Mouse (Mus musculus) midbrain, embryonic 13.5 days (tissue): ENCODE measurements at regions not wholly inside any gene's neighbourhood (a gene's known extent, or its start where the extent isn't known, plus 50 kb on each side); places are given as distances from the start of the nearest gene placed in this dataset.

Source experiments
- ATAC-seq: fragments of 200-750 bp; cut with Nextera tagmentation; 2 replicates; pipeline ENCODE4 v1.8.0; 2017; ENCODE audit warnings: mild to moderate bottlenecking, moderate TSS enrichment, moderate library complexity
- H3K27ac ChIP-seq: fragments of 300-500 bp; sonication (generic); 2 replicates; pipeline ENCODE4 v1.5.1; 2015; ENCODE audit warnings: inconsistent platforms, mild to moderate bottlenecking, moderate library complexity
- H3K27me3 ChIP-seq: fragments of 300-500 bp; sonication (generic); 2 replicates; pipeline ENCODE4 v1.6.1; 2015; ENCODE audit warnings: mild to moderate bottlenecking, inconsistent platforms
- H3K36me3 ChIP-seq: fragments of 300-500 bp; sonication (generic); 2 replicates; pipeline ENCODE4 v1.6.1; 2015; ENCODE audit warnings: mild to moderate bottlenecking, inconsistent platforms
- H3K4me1 ChIP-seq: fragments of 300-500 bp; sonication (generic); replicated peaks from 2 replicates; pipeline ENCODE4 v1.6.1; 2015; ENCODE audit warnings: inconsistent platforms
- H3K4me2 ChIP-seq: fragments of 300-500 bp; sonication (generic); replicated peaks from 2 replicates; pipeline ENCODE4 v1.6.1; 2015; ENCODE audit warnings: moderate library complexity, mild to moderate bottlenecking, inconsistent platforms
- H3K4me3 ChIP-seq: fragments of 300-500 bp; sonication (generic); replicated peaks from 2 replicates; pipeline ENCODE4 v1.5.1; 2015; ENCODE audit warnings: mild to moderate bottlenecking, inconsistent platforms
- H3K9ac ChIP-seq: fragments of 300-500 bp; sonication (generic); replicated peaks from 2 replicates; pipeline ENCODE4 v1.6.1; 2015; ENCODE audit warnings: mild to moderate bottlenecking, inconsistent platforms
- H3K9me3 ChIP-seq: fragments of 300-500 bp; sonication (generic); 2 replicates; pipeline ENCODE4 v1.6.1; 2016; ENCODE audit warnings: mild to moderate bottlenecking, inconsistent platforms
- WGBS: fragments of 180-500 bp; shearing (Covaris S2); methylation state at CpG from one replicate; pipeline ENCODE4 v1.1.7; 2015; 5-methylcytosine and 5-hydroxymethylcytosine counted together

DNA sequence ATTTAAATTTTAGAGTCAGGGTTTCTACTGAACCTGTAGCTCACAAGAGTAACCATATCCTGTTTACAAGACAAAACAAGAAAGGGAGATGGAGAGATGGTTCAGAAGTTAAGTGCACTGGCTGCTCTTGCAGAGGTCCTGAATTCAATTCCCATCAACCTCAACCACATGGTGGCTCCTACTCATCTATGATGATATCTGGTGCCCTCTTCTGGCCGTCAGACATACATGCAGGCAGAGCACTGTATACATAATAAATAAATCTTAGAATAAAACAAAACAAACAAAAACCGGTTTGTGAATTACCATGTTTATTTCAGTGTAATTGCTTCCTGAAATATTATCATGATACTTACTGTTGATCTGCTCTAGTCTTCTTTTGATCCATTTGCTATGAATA is 845.4 kb downstream of the Pcdh18 start:
- H3K4me2 ChIP-seq = no peak overlapping the region
- 60% methylated on average over 2 of the region's 2 CpGs for WGBS
- H3K27me3 ChIP-seq = no peaks in the 10 kb centered on the region
- H3K36me3 ChIP-seq = no peaks in the 10 kb centered on the region
- no peak overlapping the region for H3K9ac ChIP-seq
- H3K27ac ChIP-seq = no peak overlapping the region
- ATAC-seq = no peak
- no peaks in the 10 kb centered on the region for H3K9me3 ChIP-seq
- no peak overlapping the region for H3K4me3 ChIP-seq
- no peaks in the 10 kb centered on the region for H3K4me1 ChIP-seq

DNA sequence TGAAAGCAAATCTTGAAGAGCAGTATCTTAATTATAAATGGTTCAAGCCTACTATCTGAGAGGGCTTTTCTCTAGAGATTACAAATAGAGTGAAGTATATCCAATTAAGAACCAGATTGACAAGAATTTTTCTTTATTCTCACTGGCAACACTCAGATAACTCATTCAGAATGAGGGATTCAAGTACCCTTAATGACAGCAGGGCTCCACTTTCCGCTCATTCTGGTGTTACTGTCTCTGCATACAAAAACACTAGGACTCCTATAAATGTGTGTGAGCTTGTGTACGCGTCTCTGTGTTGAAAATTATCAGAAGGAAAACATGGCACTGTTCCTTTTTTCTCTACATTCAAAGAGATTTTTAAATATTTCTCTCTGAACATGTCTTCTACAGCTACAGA is 866.7 kb downstream of the Pcdh18 start:
- Histone ChIP-seq H3K4me1 (no peaks in the 10 kb centered on the region), H3K4me2 (no peak overlapping the region), H3K4me3 (no peak overlapping the region), H3K9ac (no peak overlapping the region), H3K27me3 (no peaks in the 10 kb centered on the region), H3K9me3 (no peaks in the 10 kb centered on the region), H3K27ac (no peak overlapping the region), H3K36me3 (no peaks in the 10 kb centered on the region)
- 60% methylated on average over 3 of the region's 3 CpGs for WGBS
- ATAC-seq = no peak

DNA sequence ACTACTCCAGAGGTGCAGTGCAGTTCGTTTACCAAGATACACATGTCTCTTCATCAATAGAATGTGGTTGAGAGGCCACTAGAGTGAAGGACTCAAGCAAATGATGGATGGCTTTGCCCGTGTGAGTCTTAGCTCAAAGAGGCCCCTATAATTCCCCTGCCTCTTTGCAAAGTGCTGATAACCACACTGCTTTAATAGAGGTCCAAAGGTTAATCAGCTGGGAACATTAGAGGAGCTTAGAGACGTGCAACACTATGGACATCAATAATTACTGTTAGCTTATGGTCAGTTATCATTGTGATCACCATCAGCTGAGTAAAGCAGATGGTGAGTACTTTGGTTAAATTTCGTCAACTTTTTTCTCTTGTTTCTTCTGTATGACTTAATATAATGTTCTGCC is 869.2 kb downstream of the Pcdh18 start:
- WGBS = 45% methylated on average over 4 of the region's 4 CpGs
- no peak for ATAC-seq

DNA sequence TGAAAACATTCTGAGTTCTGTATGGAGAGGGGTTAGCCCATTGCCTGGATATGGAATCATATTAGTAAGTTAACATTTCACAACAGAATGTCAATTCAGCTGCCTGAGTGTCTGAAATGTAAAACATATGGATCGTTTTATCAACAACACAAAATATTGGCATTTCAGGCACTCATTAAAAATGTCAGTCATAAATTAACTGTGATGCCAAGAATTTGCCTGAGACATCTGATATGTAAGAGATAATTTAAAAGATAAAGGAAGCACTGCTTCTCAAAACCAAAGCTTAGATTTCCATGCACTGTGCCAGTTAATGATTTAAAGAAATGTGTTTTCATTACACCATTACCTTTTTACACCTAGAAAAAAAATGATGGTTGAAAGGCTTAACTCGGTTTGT is 887.6 kb downstream of the Pcdh18 start:
- Histone ChIP-seq H3K36me3 (no peaks in the 10 kb centered on the region), H3K27me3 (no peaks in the 10 kb centered on the region), H3K9me3 (no peaks in the 10 kb centered on the region), H3K4me2 (no peak overlapping the region), H3K27ac (no peak overlapping the region), H3K4me1 (no peaks in the 10 kb centered on the region), H3K4me3 (no peak overlapping the region), H3K9ac (no peak overlapping the region)
- WGBS = 70% methylated on average over 2 of the region's 2 CpGs
- ATAC-seq = no peak

More for the DNA sequence above, 869.2 kb downstream of the Pcdh18 start:
- H3K4me3 ChIP-seq = no peak overlapping the region
- H3K36me3 ChIP-seq = no peaks in the 10 kb centered on the region
- no peaks in the 10 kb centered on the region for H3K4me1 ChIP-seq
- H3K27ac ChIP-seq = no peak overlapping the region
- H3K9ac ChIP-seq = no peak overlapping the region
- H3K9me3 ChIP-seq = no peaks in the 10 kb centered on the region
- no peaks in the 10 kb centered on the region for H3K27me3 ChIP-seq
- no peak overlapping the region for H3K4me2 ChIP-seq

DNA sequence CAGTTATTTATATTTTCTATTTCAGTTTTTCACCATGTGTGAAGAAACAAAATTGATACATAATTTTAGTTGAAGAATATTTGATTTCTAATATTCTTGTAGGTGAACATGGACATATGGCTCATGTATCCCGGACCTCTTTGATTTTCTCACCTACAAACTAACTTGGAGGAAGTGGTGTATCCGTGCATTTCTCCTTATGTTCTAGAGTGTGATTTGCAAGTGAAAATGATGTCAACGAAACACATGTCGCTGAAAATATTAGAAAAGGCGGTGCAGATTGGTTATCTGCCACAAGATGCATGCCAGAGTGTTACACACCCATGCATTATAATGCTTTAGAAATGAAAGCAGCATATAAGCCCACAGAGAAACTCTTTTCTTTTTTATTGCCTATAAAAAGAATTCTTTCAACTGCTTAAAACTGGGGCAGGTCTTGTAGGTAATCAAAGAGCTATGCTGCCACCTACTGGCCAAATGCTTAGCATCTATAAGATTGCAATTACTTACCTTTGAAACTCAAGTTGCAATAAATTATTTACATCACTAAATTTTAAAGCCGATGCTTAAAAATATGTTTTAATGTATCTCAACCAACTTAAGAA is 911.0 kb downstream of the Pcdh18 start:
- H3K4me2 ChIP-seq = no peak overlapping the region
- H3K27me3 ChIP-seq = no peaks in the 10 kb centered on the region
- H3K36me3 ChIP-seq = no peaks in the 10 kb centered on the region
- H3K9ac ChIP-seq = no peak overlapping the region
- no peaks in the 10 kb centered on the region for H3K4me1 ChIP-seq
- no peaks in the 10 kb centered on the region for H3K9me3 ChIP-seq
- H3K4me3 ChIP-seq = no peak overlapping the region
- 49% methylated on average over 6 of the region's 6 CpGs for WGBS
- ATAC-seq = no peak; the same call in 1 of the 2 replicates
- H3K27ac ChIP-seq = no peak overlapping the region

DNA sequence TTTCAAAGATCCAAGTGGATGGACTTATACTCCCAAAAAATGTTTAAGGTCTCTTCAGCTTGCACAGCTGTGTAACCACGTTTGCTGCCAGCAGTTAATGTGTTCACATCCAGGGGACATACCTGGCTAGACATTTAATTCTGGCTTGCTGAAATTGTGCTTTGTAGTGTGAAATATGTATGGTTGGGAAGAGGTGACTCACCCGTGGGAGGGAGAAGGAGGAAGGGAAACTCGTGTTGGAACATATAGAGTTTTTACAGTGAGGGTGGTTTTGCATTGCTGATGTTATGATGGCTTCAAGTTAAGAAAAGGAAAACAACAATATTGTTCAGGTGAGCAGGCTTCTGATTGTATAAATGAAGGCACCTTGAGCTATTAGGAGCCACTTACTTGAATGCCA is 916.4 kb downstream of the Pcdh18 start:
- Histone ChIP-seq H3K4me3 (no peak overlapping the region), H3K9ac (no peak overlapping the region), H3K36me3 (no peaks in the 10 kb centered on the region), H3K4me1 (no peaks in the 10 kb centered on the region), H3K9me3 (no peaks in the 10 kb centered on the region), H3K27ac (no peak overlapping the region), H3K27me3 (no peaks in the 10 kb centered on the region), H3K4me2 (no peak overlapping the region)
- 82% methylated on average over 3 of the region's 3 CpGs for WGBS
- ATAC-seq = no peak

DNA sequence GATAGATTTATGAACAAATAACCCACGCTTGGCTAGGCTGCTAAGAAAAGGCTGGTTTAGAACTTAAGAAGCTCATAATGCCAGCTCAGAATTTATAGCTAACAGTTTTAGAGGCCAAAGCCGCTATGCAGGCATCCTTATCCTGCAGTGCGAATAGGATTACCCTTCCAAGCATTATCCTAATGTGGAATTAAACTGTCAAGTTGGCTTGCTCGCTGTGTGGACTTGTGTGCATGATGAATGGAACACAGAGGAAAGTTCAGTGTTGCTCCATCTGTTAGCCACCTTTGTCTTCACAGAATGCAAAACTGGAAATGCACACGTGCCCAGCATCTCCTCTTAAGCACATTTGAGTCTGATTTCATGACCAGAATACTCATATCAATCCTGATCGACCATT is 933.8 kb downstream of the Pcdh18 start:
- no peaks in the 10 kb centered on the region for H3K36me3 ChIP-seq
- H3K4me3 ChIP-seq = no peak overlapping the region
- H3K9me3 ChIP-seq = no peaks in the 10 kb centered on the region
- ATAC-seq = peak; percentile 78
- no peak overlapping the region for H3K4me2 ChIP-seq
- no peak overlapping the region for H3K9ac ChIP-seq
- no peak overlapping the region for H3K27ac ChIP-seq
- peaks cover 12% of the 10 kb centered on the region; the same call in 1 of the 2 replicates for H3K27me3 ChIP-seq
- 25% methylated on average over 6 of the region's 6 CpGs for WGBS
- peaks cover 5% of the 10 kb centered on the region for H3K4me1 ChIP-seq

DNA sequence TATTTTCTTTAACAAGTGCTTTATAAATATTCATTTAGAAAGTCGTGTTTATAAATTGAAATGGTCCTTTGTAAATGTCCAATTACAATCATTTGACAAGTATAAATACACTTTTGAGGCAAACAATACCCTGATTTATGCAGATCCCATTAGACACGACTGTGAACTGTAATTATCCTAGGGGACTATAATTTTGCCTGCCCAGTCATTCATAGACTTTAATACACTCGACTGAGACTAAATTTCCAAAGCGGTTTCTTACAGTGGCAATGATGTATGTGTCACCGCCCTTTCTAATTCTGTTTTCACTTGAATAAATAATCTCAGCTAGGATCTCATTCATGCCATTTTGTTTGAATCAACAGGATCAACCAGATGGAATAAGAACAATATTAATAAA is 952.7 kb downstream of the Pcdh18 start:
- no peaks in the 10 kb centered on the region for H3K4me1 ChIP-seq
- ATAC-seq = peak; percentile 56; the same call in 1 of the 2 replicates
- H3K9ac ChIP-seq = no peak overlapping the region
- H3K9me3 ChIP-seq = peaks cover 4% of the 10 kb centered on the region; the same call in 1 of the 2 replicates
- WGBS = 42% methylated on average over 5 of the region's 5 CpGs
- H3K27me3 ChIP-seq = no peaks in the 10 kb centered on the region
- H3K4me3 ChIP-seq = no peak overlapping the region
- H3K27ac ChIP-seq = no peak overlapping the region
- no peak overlapping the region for H3K4me2 ChIP-seq
- H3K36me3 ChIP-seq = no peaks in the 10 kb centered on the region

DNA sequence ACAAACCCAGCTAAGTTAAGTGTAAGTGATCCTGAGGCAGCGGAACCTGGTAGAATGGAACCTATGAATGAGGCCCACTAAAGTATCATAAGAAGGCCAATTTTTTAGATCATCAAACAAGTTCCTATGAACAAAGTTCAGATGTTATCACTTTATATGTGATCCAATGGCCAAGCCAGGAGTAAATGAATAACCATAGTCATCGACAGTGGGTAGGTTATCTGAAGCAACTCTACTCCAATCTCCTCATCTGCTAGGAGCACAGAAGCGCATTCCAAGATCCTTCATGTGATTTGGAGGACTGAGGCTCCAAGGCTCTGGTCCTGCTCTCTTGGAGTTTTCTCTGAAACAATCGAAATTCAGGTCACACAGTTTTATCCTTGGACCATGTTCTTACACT is 985.4 kb downstream of the Pcdh18 start:
- ATAC-seq = no peak
- H3K27ac ChIP-seq = no peak overlapping the region
- 93% methylated on average over 4 of the region's 4 CpGs for WGBS
- no peaks in the 10 kb centered on the region for H3K36me3 ChIP-seq
- H3K4me3 ChIP-seq = no peak overlapping the region
- no peaks in the 10 kb centered on the region for H3K9me3 ChIP-seq
- H3K9ac ChIP-seq = no peak overlapping the region
- H3K4me1 ChIP-seq = no peaks in the 10 kb centered on the region
- no peak overlapping the region for H3K4me2 ChIP-seq
- H3K27me3 ChIP-seq = no peaks in the 10 kb centered on the region
